Mouse (Mus musculus): ENCODE results near the gene Csad.

Gene Csad

DNA sequence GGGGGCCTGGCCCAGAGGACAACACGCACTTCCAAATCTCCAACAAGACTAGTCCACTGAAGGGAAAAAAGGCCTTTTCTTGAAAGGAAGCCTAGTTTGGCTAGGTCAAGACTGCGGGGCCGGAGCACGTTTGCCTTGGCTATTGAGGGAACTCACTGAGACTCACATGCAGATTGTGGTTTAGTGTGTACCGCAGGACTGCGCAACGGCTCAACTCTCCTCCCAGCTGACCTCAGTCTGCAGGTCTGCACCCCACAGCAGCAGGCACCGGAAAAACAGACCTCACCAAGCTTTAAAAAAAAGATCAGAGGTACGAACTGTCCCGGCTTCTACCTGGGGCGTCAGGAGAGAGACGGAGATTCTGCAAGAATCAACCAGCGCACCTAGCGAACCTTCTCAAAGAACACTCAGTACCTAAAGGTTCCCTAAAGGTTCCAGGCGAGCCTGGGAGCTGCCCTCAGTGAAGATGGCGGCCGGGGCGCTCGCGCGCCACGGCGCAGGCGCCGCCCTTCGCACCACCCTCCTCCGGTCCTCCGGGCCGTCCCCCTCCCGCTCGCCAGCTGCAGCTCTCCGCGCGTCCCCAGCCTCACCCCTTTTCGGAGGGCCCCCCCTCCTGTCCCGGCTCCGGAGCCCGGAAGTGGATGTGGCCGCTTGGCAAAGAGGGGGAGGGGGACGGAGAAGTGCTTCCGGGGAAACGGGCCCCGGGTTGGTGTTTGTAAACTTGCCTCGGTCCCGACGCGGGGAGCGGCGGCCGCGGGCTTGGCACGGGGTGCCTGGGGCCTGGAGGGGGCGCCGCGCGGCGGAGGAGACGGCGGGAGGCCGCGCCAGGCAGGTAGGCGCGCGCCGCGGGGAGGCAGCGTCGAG lies 1.3 kb downstream of the Csad start, which contains the start of gene Zfp740:
Gene Zfp740, plus strand, starts transcription at position 279 of the 864 bp plus-strand sequence.
- DNase-seq (ENCODE audit: low read depth, low spot score), result peak; percentile 93

DNA sequence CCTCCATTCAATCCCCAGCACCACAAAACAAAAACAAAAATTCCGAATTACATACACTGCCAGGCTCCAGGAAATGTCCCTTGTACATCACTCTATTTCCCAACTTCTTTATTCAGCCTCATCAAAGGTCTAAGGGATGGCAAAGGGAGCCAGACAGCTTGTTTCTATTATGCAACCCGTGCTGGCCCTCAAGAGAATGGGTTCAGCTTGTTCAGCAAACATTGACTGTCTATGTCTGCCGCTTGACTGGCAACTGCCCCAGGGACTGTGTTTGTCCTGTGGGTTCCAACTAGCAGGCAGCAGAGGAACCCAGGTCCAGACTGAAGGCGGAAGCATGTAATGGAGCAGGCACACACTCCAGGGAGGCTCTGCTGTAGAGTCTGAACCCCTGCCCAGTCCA lies 5.7 kb downstream of the Csad start:
- no peak for DNase-seq (ENCODE audit: low read depth, low spot score)

DNA sequence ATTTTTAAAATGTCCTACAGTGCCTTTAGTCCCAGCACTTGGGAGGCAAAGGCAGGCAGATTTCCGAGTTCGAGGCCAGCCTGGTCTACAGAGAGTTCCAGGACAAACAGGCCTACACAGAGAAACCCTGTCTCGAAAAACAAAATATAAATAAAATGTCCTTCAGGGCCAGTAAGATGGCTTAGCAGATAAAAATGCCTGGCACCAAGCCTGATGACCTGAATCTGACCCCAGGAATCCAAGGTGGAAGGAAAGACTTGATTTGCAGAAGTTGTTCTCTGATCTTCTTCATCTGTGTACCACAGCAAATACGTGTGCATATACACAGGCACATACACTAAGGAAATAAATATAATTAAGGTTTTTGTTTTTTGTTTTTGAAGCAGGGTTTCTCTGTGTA lies 9.2 kb downstream of the Csad start:
- DNase-seq (ENCODE audit: low read depth, low spot score), result no peak

DNA sequence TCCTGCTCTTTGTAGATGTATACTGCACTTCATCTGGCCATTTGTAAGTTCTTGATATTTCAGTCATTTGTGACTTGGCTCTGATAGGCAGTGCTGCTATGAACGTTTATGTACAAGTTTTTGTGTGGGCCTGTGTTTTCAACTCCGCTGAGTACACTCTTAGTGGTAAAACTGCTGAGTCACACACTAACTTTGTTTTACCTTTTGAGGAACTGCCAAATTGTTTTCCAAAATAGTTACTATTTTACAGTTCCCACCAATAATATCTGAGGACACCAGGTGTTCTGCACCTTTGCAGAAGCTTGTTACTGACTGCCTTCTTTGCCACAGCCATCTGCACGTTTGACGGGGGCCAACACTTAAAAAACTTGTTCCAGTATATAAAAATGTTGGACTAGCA lies 10.1 kb downstream of the Csad start:
- no peak for DNase-seq (ENCODE audit: low read depth, low spot score)

DNA sequence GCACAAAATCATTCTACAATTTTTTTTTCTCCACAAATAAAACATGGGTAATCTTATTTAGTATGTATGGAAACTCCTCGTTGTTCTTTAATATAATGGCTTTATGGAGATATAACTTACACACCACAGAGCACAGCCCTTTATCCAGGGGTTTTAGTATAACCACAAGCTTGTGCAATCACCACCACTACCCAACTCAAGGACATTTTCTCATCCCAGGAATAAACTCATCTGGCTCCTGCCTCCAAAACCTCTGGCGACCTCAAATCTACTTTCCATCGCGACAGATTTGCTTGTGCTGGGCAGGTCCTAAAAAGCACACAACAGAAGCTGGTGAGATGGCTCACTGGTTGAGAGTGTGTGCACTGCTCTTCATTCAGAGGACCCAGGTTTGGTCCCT lies 10.9 kb downstream of the Csad start:
- no peak for DNase-seq (ENCODE audit: low read depth, low spot score)

DNA sequence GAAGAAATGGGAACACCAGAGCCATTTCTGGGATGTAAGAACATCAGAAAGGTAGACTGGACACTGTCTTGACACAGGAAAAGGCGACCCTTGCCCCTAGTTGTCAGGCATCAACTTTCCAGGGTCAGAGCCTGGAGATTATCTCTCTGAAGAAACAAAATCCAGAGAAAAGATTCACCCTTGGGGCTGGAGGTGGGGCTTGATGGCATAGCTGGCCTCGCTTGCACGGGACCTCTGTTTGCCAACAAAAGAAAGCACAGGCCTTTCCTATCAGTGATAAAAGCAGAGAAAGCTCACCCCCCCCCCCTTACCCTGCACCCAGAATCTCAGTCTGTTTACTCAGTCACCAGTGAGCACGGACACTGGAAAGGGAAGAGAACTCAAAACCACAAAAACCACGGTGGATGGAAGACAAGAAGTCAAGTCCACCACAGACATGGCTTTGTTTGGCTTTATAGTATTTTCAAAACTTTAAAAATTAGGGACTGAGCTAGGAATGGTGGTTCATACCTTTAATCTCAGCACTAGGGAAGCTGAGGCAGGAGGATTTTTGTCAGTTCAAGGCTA lies 11.6 kb downstream of the Csad start:
- DNase-seq (ENCODE audit: low read depth, low spot score), result no peak

DNA sequence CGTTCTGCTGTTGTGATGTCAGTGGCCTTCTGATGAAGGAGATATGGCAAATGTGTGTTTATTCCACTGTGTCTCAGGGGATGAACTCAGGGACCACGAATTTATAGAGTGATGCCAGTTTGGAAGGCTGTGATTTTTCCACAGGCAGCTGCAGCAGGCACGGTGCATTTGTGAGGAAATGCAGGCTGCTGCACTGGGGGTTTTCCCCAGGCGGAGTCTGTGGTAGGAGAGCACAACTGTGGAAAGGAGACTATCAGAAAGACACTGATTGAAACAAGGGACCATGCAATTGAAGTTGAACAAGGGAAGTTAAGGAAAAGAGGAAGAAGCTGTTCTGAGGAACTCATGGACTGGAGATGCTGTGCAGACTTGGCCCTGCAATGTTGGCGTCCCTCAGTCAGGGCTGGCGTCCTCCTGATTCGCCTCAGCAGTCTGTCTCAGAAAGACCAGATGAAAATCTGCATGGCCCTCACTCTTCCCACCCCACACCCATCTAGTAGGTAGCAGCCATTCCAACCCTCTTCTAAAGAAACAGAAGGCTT lies 12.2 kb downstream of the Csad start:
- DNase-seq (ENCODE audit: low read depth, low spot score), result no peak

DNA sequence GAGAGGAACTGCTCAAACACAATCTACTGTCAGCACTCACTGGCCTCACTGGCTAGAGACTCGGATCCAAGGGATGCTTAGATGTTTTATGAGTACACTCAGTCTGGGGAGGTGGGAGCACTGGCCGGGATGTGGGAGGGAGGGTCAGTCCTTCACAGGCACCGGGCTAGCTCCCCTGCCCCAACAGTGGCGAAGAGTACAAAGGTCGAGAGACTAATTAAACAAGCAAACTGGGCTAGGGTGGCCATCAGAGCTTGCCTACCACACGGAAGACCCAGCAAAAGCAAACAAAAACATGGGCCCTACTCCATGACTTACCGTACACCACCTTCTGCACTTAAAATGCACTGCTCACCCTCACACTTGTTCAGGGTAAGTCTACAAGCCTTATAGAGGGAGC lies 12.8 kb downstream of the Csad start:
- DNase-seq (ENCODE audit: low read depth, low spot score), result no peak

DNA sequence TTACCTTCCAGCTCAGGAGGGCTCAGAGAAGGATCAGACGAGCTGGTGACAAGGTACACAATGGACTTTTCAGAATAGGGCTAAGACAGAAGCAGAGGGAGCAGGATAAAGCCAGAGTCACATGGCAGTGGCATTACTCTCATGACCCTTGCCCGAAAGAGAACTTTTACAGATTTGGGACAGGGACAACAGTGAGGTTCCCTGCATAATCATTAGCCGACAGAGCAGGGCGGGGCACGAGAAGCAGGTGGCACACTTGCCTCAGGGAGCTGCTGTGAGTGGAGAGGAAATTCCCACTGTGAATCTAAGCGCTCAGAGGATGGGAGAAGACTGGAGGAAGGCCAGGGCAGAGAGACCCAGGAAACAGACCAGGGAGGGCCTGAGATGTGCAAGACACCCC lies 15.6 kb downstream of the Csad start:
- no peak for DNase-seq (ENCODE audit: low read depth, low spot score)

DNA sequence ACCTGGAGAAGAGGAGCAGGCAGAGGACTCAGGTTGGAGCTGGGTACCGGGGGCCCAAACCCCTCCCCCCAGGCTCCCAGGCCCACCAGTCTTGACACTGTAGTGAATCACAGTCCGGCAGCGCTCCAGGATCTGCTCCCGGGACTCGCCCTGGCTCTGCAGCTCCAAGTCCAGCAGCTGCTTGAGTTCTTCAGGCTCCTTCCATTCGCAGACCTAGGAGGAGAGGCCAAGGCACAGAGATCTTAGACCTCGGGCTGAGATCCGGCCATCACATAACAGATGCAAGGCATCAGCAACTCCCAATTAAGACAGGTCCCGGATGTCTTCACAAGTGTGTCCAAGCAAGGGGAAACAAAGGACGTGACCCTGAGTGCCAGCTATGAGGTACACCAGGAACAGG lies 16.4 kb downstream of the Csad start:
- DNase-seq (ENCODE audit: low read depth, low spot score), result no peak

DNA sequence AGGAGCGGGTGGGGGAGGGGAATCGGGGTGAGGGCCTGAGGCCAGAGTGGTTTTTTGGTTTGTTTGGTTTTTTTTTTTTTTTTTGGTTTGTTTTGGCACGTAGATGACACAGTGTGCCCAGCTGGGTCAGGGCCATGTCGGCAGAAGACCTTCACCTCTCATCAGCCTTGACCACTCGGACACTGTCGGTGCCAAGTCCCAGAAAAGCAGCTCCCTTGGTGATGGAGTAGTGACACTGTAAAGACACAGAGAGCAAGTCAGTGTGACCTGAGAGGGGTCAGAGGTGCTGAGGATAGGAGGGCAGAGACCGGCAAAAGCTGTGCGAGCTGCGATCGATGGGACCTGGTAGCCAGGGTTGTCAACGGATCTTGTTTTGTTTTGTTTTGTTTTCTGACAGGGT lies 18.3 kb downstream of the Csad start:
- DNase-seq (ENCODE audit: low read depth, low spot score), result no peak

DNA sequence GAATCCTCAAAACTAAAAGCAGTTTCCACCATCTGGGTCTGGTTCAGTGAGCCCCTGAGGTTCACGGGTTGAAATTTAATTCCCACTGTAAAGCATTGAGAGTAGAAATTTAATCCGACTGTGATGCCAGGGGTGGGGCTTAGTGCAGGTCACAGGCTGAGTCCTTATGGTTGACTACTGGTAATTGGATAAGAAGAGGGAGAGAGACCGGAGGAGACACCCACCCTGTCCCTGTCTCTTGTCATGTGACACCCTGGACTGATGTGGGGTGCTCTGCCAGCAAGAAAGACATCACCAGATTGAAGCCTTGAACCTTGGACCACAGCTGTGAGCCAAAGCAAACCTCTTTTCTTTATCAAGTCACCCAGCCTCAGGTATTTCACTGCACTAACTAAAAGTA lies 21.4 kb downstream of the Csad start:
- no peak for DNase-seq (ENCODE audit: low read depth, low spot score)

DNA sequence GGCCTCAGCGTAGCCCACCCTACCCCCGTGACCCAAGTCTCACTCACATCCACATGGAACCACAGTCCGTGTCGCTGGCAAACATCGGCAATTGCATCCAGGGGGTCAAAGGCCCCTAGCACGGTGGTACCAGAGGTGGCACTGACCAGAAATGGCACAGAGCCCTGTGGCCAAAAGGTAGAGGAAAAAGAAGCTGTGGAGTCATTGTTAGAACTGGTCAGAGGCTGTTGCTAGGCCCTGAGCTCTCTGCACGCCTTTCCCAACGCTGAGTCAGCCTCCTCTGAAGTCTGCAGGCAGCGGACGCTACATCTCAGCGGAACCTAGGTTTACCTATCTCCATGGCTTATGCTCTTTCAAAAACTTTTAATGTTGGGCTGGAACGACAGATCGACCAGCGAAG lies 24.6 kb downstream of the Csad start:
- no peak for DNase-seq (ENCODE audit: low read depth, low spot score)

DNA sequence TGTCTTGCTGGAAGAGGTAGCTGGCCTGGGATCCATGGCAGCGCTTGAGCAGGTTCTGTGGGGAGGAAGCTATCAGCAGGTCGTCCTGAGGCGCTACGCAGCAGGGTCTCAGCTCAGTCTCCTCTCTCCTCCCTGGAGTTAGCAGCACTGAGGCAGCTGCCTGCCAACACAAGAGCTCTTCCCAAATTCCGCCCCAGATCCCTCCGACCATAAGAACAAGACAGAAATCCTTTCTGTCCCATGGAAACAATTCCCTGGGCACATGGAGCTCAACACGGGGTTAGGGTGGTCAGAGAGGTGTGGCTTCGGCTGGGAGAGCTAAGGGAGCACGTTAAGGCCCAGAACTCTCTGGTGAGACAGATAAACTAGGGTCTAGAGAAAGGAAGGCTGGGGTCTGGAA lies 25.4 kb downstream of the Csad start:
- DNase-seq (ENCODE audit: low read depth, low spot score), result no peak

DNA sequence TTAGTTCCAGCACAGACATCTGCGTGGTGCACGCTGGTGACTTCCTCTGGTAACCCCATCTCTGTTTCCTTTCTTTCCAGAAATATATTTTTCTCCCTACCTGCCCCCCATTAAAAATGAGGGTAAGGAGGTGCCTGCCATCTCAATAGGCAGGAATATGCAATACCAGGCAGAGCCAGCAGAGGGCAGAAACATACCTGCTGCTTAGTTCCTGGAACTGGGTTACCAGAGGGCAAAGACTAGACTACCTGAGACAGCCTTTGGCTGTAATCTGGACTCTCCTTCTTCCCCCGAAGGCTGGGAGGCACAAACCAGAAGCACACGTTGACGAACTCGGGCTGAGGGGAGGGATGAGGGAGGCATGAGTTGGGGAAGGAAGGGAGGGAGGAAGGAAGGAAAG lies 26.2 kb downstream of the Csad start:
- peak; percentile 42 for DNase-seq (ENCODE audit: low read depth, low spot score)

DNA sequence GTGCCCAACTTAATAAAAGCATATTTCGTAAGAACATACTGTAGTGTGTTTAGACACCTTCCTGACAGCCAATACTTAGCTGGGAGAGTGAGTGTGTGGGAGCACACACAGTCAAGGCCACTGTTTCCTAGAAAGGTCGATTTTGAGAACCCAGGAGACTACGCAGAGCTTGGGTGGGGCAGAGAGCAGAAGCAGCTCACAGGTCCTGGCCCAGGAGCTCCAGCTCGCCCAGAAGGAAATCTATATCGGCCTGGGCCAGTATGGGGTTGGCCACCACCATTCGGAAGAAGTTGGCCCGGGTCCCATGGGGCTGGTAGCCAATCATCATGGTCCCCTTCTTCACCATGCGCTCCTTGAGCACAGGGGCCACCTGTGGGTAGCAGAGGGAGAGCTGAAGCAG lies 27.1 kb downstream of the Csad start:
- DNase-seq (ENCODE audit: low read depth, low spot score), result no peak

DNA sequence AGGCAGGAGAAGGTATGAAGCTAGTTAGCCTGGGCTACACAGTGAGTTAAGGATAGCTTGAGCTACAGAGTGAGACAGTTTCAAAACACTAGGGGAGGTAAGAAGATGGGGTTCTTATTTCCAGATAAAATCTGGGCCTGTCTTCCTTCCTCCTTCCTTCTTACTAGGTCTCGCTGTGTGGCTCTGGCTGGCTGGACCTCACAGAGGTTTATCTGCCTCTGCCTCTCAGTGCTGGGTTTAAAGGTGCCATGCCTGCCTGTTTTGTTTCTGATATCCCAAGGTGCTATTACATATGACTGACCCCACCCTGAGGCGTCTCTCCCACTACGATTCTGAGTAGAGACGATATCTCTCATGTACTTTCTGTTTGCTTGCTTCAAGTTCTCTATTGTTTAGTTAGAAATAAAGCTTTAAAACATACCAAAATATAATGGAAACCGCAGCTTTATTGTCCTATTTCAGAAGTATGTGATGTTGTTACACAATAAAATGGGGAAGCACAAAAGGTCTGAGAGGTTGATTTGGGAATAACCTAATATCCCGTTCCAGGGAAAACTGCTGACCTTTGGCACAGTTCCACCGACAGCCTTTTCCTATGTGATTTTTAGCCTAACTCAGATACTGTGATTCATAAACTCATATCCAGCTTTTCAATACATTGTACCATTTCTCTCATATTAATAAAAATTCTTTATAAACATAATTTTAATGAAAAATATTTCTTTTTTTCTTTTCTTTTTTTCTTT lies 27.8 kb downstream of the Csad start:
- no peak for DNase-seq (ENCODE audit: low read depth, low spot score)

DNA sequence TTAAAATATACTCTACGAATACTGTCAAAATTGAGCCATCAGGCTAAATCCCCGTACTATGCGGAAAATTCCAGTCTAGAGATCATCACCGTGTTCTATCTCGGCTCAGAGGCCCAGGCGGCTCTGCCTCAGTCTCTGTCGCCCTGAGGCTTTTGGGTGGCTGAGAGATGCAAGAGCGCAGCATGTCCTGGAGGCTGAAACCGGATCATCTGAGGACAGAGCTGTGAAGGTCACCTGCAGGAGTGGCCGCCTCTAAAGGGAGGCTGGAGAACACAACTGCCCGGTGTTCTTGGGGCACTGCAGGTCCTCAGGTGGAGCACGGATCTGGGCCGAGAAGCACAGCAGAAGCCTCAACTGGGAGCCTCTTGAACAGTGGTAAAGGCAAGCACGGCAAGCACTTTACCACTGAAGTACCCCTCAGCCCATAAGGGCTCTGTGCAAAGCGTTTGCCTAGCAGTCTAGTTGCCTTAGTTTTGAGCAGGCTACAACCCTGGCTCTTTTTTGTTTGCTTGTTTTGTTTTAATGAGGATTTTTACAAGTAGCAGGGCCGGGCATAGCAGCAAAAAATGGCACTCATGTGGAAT lies 28.7 kb downstream of the Csad start:
- DNase-seq (ENCODE audit: low read depth, low spot score), result no peak

DNA sequence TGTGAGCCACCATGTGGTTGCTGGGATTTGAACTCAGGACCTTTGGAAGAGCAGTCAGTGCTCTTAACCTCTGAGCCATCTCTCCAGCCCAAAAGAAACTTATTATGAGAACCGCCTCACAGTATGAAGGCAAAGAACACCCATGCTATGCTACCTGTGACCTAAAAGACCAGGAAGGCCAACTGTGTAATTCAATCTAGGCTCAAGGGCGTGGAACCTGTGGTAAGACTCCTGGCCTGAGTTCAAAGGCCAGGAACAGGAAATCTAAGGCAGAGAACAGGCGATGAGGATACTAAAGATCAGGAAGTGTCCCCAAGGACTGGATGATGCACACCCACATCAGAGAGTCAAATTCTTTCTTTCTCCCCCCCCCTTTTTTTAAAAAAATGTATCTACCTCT lies 30.9 kb downstream of the Csad start:
- no peak for DNase-seq (ENCODE audit: low read depth, low spot score)

DNA sequence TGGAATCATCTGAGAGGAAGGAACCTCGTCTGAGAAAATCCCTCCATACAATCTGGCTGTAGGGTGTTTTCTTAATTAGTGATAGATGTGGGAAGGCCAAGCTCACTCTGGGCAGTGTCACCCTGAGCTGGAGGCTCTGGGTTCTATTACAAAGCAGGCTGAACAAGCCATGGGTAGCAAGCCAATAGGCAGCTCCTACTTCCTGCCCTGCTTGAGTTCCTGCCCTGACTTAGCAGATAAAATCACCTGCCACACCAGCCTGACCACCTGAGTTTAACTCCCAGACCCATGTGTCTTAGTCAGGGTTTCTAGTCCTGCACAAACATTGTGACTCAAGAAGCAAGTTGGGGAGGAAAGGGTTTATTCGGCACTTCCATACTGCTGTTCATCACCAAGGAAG lies 35.5 kb downstream of the Csad start:
- DNase-seq (ENCODE audit: low read depth, low spot score), result no peak

DNA sequence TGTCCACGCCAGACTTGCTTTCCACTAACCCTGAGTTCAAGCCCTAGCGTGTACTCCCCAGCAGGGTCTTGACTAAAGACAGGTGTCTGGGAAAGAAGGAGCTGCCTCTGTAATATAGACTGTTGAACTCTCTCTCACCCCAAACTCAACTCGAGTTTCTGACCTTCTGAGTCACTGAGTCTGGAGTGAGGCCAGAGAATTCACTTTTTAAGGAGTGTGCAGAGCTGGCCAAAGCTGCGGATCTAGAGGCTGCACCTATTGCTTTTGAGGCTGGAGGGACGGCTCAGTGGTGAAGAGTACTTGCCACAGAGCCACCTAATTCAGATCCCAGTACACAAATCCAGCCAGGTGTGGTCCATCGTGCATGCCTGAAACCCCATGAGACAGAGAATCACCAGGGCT lies 36.9 kb downstream of the Csad start:
- DNase-seq (ENCODE audit: low read depth, low spot score), result no peak

DNA sequence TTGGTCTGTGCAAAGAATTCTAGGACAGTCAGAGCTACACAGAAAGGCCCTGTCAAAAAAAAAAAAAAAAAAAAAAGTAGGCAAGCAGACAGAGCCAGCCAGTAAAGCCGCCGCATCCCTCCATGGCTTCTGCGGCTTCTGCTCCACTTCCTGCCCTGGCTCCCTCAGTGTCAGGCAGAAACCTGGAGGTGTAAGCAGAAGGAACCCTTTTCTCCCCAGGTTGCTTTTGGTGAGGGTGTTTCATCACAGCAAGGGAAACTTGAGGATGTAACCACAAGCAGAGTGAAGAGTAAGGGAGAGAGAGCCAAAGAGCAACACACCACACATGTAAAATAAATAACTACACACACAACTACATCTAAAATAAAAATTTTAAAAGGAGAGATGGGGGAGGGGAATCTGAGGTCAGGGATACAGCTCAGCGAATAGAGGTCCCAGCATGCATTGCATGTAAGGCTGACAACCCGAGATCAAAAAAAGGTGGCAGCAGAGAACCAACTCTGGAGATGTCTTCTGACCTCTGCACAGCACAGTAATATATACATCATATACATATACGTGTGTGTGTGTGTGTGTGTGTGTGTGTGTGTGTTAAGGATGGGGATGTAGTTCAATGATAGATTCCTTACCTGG lies 38.9 kb downstream of the Csad start:
- no peak for DNase-seq (ENCODE audit: low read depth, low spot score)

Measured in embryo, embryonic 11.5 days (tissue).